ENCODE assay signal across 9 mouse cellular contexts in genomic region chr1:82474461-82474961, GRCm38 (mm10).
DNase-seq lines count a peak whose midpoint lies in the region; ATAC-seq and TF ChIP-seq lines count a peak whose summit lies in the region.
"Had no signal": no experiment of that assay in that cellular context is flagged by ENCODE, and none has a peak within 500 bp of the region (broad histone marks: within the 10 kb centered on the region; RNA-seq: fewer than 3 reads in every experiment).

No protein-coding gene starts in this region.

- ATAC-seq in midbrain, embryonic 11.5 days (ENCODE audit: low FRiP score) = peak; percentile 33
- ATAC-seq in midbrain, postnatal 0 days (ENCODE audit: low FRiP score) = no peak
- peak; percentile 62 for ATAC-seq in neural tube, embryonic 14.5 days (ENCODE audit: low read depth)
- ATAC-seq in heart, embryonic 11.5 days (replicated peaks; ENCODE audit: insufficient number of reproducible peaks, low FRiP score, low TSS enrichment) = no peak
- ATAC-seq in monocyte, adult 5-6 weeks (replicated peaks; ENCODE audit: insufficient number of reproducible peaks, low FRiP score, low TSS enrichment, poor library complexity, severe bottlenecking) = no peak

- H3K27me3 ChIP-seq in midbrain, embryonic 11.5 days (ENCODE audit: control insufficient read depth, insufficient read depth, low read length) = no peaks in the 10 kb centered on the region
- no peaks in the 10 kb centered on the region for H3K27me3 ChIP-seq in midbrain, postnatal 0 days (ENCODE audit: insufficient read depth, low read length)
- H3K27me3 ChIP-seq in neural tube, embryonic 14.5 days (ENCODE audit: control insufficient read depth, insufficient read depth, low read length) = no peaks in the 10 kb centered on the region
- H3K27me3 ChIP-seq in heart, embryonic 11.5 days (ENCODE audit: control insufficient read depth, insufficient read depth, low read length) = no peaks in the 10 kb centered on the region

- WGBS in midbrain, embryonic 11.5 days = 33% methylated on average over 4 of the region's 4 CpGs
- WGBS in midbrain, postnatal 0 days = 44% methylated on average over 4 of the region's 4 CpGs
- 9% methylated on average over 4 of the region's 4 CpGs for WGBS in neural tube, embryonic 14.5 days
- WGBS in heart, embryonic 11.5 days (ENCODE audit: insufficient replicate concordance) = 45% methylated on average over 4 of the region's 4 CpGs

- no peak for TF ChIP-seq CTCF in midbrain, postnatal 0 days (IDR thresholded peaks at IDR 0.05)

- H3K36me3 ChIP-seq in midbrain, embryonic 11.5 days (ENCODE audit: control insufficient read depth, insufficient read depth, low read length) = no peaks in the 10 kb centered on the region
- no peaks in the 10 kb centered on the region for H3K36me3 ChIP-seq in midbrain, postnatal 0 days (ENCODE audit: insufficient read depth, low read length)
- H3K36me3 ChIP-seq in neural tube, embryonic 14.5 days (ENCODE audit: control insufficient read depth, insufficient read depth, low read length) = no peaks in the 10 kb centered on the region
- H3K36me3 ChIP-seq in heart, embryonic 11.5 days (ENCODE audit: control insufficient read depth, insufficient read depth, low read length) = no peaks in the 10 kb centered on the region

- H3K4me3 ChIP-seq in midbrain, embryonic 11.5 days (ENCODE audit: low read depth, low read length) = no peak overlapping the region
- no peak overlapping the region for H3K4me3 ChIP-seq in midbrain, postnatal 0 days (ENCODE audit: low read depth, low read length)
- H3K4me3 ChIP-seq in neural tube, embryonic 14.5 days (ENCODE audit: low read depth, low read length) = no peak overlapping the region
- no peak overlapping the region for H3K4me3 ChIP-seq in heart, embryonic 11.5 days (ENCODE audit: low read depth, low read length)

- no peaks in the 10 kb centered on the region for H3K4me1 ChIP-seq in midbrain, embryonic 11.5 days (ENCODE audit: control insufficient read depth, insufficient read depth, low read length)
- H3K4me1 ChIP-seq in midbrain, postnatal 0 days (ENCODE audit: insufficient read depth, low read length) = no peaks in the 10 kb centered on the region
- peaks cover 6% of the 10 kb centered on the region; the same call in 1 of the 2 replicates for H3K4me1 ChIP-seq in neural tube, embryonic 14.5 days (ENCODE audit: control insufficient read depth, insufficient read depth, low read length)
- H3K4me1 ChIP-seq in heart, embryonic 11.5 days (ENCODE audit: control insufficient read depth, insufficient read depth, low read length) = no peaks in the 10 kb centered on the region

- H3K9ac ChIP-seq in midbrain, embryonic 11.5 days (ENCODE audit: low read length) = no peak overlapping the region
- no peak overlapping the region for H3K9ac ChIP-seq in midbrain, postnatal 0 days (replicated peaks; ENCODE audit: low read length, poor library complexity, severe bottlenecking)
- no peak overlapping the region for H3K9ac ChIP-seq in neural tube, embryonic 14.5 days (replicated peaks; ENCODE audit: low read depth, low read length)
- no peak overlapping the region for H3K9ac ChIP-seq in heart, embryonic 11.5 days (ENCODE audit: low read depth, low read length)

- no peaks in the 10 kb centered on the region for H3K9me3 ChIP-seq in midbrain, embryonic 11.5 days (ENCODE audit: control insufficient read depth, low read length)
- H3K9me3 ChIP-seq in midbrain, postnatal 0 days (ENCODE audit: low read length) = no peaks in the 10 kb centered on the region
- no peaks in the 10 kb centered on the region for H3K9me3 ChIP-seq in neural tube, embryonic 14.5 days (ENCODE audit: control insufficient read depth, low read length)
- H3K9me3 ChIP-seq in heart, embryonic 11.5 days (replicated peaks; ENCODE audit: control insufficient read depth, low read length) = no peaks in the 10 kb centered on the region

- peak; percentile 42 for DNase-seq in adrenal gland, adult 2 months
- DNase-seq in adrenal gland, postnatal 25 days = no peak
- no peak for DNase-seq in midbrain, embryonic 11.5 days (ENCODE audit: low spot score, missing footprints)
- DNase-seq in midbrain, postnatal 0 days (ENCODE audit: low spot score) = no peak
- peak; percentile 31 to 38 for DNase-seq in kidney, adult 8-10 months
- DNase-seq: left cerebral cortex, postnatal 4 days had no signal

- H3K27ac ChIP-seq in midbrain, embryonic 11.5 days (ENCODE audit: low read depth, low read length) = no peak overlapping the region
- no peak overlapping the region for H3K27ac ChIP-seq in midbrain, postnatal 0 days (ENCODE audit: low read depth, low read length)
- H3K27ac ChIP-seq in neural tube, embryonic 14.5 days (ENCODE audit: low read depth, low read length) = no peak overlapping the region
- H3K27ac ChIP-seq in heart, embryonic 11.5 days (ENCODE audit: low read depth, low read length) = no peak overlapping the region

- H3K4me2 ChIP-seq in midbrain, embryonic 11.5 days = no peak overlapping the region
- H3K4me2 ChIP-seq in midbrain, postnatal 0 days (ENCODE audit: low read depth, low read length, poor library complexity, severe bottlenecking) = no peak overlapping the region
- no peak overlapping the region for H3K4me2 ChIP-seq in neural tube, embryonic 14.5 days (ENCODE audit: low read depth, low read length)
- H3K4me2 ChIP-seq in heart, embryonic 11.5 days = no peak overlapping the region

Comparison
In these comparisons a context has a peak if more than half of its experiments do, and no peak if none do; other contexts are left out.
1. DNase-seq: peak in adrenal gland, adult 2 months (single experiment) and kidney, adult 8-10 months (2 of 2); none in adrenal gland, postnatal 25 days (single experiment), midbrain, embryonic 11.5 days (single experiment) and midbrain, postnatal 0 days (single experiment).
2. ATAC-seq: peak in midbrain, embryonic 11.5 days (single experiment) and neural tube, embryonic 14.5 days (single experiment); none in midbrain, postnatal 0 days (single experiment), heart, embryonic 11.5 days (single experiment) and monocyte, adult 5-6 weeks (single experiment).